Mouse (Mus musculus): ENCODE results near the gene Sh3tc1.

The Sh3tc1 gene

DNA sequence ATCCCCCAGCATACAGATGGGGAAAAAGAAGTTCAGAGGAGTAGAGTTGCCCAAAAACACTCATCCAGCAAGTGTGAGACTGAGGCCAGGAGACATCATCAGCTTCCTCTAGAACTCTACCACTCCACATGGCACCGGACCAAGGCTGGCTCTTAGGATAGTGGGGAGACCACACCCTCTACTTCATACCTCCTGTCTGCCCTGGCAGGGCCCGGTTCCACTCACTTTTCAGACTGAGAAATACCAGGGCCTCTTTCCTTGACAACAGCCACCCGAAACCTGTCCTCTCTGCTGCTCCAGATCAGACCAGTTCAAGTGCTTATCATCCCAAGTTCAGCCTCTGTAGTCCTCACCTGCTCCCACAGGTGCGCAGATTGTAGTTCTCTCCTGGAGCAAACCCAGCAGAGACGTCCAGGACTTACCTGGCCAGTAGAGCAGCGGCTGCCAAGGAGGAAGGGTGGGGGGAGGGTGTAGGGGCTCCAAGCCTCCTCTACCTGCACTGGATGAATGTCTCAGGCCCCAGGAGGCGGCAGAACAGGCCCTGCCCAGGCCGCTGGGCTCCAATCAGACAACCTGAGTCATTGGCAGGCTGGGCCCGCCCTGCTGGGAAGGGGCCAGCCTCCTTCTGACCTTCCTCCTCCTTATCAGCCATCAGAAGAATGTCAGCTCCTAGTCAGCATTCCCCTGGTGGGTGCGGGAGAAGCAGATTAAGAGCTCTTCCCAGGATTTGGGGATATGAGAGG lies at the start of gene Sh3tc1:
Sh3tc1 (minus strand) TSS at position 452 of the 743 bp plus-strand sequence.
- in situ Hi-C loops (cut with MseI, MboI): no loop called here

DNA sequence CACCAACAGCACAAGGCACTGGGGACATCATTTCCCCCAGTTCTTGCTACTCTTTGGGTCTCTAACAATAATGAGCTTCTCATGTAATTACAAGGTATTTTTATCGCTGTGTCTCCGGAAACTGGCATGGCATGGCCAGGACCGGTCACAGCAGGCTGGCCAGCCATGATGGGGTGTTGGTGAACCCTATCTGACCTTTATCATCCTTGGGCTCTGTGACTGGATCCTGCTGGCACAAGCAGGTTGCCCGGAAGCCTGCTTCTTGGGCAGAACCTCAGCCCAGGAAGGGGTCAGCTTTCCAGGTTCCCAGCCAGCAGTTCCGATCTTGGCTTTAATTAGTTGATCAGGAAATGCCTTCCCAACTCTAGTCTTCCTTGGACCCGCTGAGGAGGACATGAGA lies 48.9 kb upstream of the Sh3tc1 start:
- in situ Hi-C loops (cut with MseI, MboI): no loop called here

DNA sequence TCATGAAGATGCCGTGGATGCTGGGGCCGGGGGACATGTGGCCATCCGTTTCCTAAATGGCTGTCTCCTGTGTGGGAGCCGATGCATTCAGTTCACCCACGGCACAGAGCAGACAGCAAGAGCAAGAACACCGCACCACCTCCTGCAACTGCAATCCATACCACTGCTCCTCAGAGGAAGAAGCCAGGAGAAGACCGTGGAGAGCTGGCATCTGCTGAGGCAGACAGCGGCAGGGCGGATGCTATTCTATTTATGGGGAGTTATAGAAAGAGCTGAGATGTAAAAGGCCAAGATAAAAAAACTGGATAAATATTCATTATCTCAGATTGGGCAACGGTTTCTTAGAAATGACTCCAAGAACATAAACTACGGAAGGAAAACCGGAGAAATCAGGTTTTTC lies 48.1 kb upstream of the Sh3tc1 start:
- in situ Hi-C loops (cut with MseI, MboI): no loop called here

DNA sequence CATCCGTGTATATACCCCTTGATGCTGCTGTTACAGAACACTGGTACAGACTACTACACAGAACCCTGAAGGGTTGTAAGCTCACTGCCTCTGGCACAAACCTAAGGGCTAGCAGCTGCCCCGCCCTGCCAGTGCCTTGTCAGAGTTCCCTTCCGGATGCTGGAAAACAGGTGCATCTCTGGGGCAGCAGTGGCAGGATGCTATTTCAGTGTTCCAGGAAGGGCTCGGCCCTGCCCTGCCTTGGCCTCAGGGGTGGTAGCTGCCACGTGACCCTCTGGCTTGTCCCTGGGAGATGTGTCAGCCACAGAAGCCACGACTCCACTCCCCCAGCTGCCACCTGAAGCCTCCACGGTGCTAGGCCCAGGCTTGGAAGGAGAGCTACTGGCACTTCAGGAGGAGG lies 46.1 kb upstream of the Sh3tc1 start:
- in situ Hi-C loops (cut with MseI, MboI): no loop called here

DNA sequence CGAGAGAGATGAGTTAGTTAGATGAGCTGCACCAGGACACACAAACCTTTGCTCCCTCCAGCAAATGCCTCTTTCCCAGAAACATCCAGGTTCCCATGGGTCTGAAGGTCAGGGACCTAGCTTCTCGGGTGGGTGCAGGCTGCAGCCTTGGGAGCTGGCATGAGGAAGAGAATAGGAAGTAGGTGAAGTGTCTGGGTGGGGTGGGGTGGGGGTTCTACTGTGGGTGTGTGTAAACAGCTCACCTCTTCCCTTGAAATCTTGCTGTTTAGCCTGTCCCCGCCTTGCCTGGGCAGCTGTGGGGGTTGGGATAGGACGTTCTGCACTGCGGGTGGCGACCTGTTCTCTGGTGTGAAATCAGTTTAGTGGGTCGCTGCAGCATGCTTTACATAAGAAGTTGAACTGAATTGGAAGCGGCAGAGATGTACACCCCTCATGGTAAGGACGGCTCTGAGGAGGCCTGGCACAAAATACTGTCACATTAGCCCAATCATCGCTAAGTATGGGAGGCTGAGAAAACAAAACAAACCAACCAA lies 42.9 kb upstream of the Sh3tc1 start:
- in situ Hi-C loops (cut with MseI, MboI): no loop called here

DNA sequence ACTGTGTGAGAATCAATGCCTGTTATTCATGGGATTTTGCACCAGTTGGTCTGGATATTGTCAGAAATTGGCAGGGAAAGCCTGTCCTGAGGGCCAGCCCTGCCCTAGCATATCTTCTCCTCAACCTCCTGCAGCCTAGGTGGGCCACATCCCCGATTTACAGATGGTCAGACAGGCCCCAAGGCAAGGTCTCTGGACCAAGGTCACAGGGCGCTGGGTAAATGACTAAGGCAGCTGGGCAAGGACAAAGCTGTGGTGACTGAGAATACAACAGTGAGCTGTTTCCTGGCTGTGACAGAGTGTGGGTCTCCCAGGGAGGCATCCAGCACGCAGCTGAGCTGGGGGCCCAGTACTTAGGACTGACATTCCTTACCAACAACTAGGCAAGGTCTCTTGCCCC lies 41.3 kb upstream of the Sh3tc1 start:
- in situ Hi-C loops (cut with MseI, MboI): no loop called here

DNA sequence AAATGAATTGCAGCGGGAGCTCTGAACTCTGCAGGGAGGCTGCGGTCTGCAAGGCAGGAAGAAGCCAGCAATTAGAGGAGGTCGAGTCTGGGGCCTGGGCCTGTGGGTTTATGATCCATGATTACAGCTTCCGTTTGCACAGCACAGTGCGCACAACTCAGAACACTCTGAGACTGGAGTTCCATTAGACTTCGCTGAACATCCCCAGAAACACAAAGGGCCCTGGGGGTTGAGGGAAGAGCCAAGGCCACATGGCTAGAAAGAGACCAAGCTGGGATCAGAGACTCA lies 34.3 kb upstream of the Sh3tc1 start:
- in situ Hi-C loops (cut with MseI, MboI): no loop called here

DNA sequence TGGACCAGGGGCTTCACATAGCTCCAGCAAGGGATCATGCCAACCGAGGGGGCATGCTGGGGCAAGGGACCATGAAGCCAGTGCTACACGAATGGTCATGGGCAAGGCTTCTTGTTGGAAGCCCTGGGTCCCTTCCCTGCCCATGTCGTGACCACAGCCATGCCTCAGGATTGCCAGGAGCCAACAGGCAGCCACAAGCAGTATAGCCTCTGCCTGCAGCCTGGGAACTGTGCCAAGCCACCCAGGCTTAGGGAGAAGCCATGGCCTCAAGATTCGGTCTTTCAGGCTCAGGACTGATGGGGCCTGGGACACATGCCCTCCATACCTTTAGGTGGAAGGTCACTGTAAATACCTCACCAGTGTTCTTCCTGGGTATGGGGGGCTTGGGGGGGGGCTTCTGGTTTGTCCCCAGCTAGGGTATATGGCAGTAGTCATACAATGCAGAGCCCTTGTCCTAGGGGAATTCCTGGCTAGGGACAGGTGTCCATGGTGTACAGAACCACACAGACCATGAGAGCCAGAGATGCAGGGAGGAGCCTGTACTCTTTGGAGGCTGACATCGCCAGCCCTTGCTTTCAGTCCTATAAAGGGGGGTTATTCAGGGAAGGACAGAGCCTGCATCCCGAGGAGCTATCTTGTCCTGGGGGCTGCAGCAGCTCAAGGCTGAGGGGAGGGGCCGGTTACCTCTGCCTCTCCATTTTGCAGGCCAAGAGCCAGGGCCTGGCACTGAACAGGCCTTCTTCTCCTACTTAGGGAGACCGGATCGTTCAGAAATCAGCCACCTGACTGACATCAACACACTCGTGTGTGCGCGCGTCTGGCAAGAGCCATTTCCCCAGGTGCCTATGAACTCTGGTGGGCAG lies 33.7 kb upstream of the Sh3tc1 start:
- in situ Hi-C loops (cut with MseI, MboI): no loop called here

DNA sequence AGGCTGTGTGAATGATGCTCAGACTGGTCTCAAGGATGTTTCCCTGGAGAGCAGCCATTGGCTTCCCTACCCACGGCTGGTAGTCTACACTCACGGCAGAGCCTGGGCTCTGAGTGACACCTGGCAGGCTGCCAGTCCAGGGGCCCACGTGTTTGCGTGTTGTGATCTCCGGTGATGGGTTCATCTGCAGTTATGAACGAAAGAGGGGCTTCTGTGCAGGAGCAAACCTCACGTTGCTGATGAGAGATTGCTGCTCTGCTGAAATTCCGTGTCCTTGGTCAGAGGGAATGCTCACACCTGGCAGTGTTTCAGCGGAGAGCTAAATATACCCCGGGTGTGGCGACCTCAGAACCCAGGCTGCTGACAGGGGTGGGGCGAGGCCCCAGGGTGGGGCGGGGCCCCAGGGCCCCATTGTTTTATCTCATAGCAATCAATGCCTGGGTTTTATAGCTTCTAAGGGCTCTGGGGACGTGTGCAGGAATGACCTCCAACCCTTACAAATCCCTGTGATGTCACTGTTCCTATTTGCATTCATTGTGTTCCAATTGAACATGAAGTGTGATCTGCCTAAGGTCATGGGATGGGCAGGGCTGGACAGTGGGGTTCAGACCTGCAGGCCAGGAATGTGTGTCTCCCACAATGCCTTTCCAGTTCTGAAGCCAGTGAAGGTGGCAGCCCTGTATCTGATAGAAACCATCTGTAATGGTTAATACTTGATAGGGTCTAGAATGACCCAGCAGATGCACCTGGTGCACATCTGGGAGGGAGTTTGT lies 31.3 kb upstream of the Sh3tc1 start:
- in situ Hi-C loops (cut with MseI, MboI): no loop called here

DNA sequence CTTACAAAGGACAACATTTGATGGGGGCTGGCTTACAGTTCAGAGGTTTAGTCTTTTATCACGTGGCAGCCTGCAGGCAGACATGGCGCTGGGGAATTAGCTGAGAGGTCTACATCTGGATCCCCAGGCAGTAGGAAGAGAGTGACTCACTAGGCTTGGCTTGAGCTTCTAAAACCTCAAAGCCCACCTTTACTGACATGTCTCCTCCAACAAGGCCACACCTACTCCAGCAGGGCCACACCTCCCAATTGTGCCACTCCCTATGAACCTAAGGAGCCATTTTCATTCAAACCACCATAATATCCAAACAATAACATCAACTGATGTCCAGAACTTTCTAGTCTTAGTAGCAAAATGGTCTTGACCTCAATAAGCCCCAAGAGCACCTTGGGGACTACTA lies 30.5 kb upstream of the Sh3tc1 start:
- in situ Hi-C loops (cut with MseI, MboI): no loop called here

DNA sequence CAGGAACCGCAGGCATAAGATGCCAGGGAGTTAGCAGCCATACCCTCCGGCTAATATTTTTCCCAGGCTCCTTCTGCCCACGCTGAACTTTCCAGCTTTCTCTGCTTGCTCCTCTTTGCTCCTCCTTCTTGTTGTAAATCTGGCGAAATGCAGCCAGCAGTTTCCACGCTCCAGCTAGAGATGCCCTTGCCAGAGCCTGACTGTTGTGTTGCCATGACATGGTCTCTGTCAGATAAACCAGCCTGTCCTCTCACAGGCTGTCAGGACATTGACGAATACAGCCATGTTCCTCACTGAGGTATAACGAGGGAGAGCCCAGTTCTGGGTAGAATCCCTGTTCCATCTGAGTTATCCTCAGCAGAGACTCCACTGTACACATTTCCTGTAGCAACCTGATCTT lies 29.2 kb upstream of the Sh3tc1 start:
- in situ Hi-C loops (cut with MseI, MboI): no loop called here

DNA sequence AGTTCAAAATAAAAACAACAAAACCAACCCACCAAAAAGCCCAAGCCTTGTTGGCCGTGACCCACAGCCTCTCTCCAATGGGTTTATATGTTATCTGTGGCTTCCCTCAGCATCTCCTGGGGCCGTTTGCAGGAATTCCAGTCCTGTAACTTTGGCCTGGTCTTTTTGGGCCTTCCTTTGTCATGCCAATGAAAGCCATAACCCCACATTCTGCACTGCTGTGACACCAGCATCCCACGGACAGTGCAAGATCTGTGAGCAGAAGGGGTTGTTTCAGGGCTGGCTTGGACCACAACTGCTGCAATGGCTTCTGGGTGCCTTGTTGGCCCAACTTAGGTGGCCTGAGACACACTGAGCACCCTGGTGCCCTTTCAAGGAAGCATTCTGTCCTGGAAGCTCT lies 28.7 kb upstream of the Sh3tc1 start:
- in situ Hi-C loops (cut with MseI, MboI): no loop called here

DNA sequence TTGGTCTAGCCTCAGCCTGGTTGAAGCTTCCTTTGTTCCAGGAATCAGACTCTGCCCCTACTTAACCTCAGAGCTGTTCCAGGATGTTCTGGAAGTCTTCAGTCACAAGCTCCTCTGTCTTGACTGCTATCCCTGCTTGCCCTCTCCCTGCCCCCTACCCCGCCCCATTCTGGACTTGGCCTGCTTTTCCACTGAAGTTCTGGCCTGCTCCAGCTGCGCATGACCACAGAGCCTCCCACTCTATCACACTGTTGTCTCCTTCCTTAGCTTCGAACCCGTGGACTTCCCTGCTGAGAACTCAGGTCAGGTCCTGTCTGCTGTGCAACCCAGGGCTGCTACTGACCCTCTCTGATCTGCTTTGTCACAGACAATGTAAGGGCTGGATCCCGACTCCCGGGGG lies 26.1 kb upstream of the Sh3tc1 start:
- in situ Hi-C loops (cut with MseI, MboI): no loop called here

DNA sequence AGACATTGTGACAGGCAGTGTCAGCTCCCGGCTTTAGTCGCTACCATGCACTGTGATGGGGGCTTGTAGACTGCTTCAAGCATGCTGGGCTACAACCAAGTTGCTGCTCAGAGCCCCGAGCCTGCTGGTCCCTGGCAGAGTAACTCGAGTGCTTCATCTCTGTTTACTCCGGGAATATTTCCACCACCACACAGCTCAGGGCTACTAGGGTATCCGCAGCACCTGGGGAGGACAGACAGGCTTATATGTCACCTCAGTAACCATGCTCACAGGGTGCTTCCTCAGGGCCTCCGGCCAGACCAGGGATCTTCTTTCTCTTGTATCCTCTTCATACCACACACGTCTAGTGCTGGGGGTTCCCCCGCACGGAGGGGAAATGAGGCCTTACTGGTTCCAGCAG lies 23.1 kb upstream of the Sh3tc1 start:
- in situ Hi-C loops (cut with MseI, MboI): no loop called here

DNA sequence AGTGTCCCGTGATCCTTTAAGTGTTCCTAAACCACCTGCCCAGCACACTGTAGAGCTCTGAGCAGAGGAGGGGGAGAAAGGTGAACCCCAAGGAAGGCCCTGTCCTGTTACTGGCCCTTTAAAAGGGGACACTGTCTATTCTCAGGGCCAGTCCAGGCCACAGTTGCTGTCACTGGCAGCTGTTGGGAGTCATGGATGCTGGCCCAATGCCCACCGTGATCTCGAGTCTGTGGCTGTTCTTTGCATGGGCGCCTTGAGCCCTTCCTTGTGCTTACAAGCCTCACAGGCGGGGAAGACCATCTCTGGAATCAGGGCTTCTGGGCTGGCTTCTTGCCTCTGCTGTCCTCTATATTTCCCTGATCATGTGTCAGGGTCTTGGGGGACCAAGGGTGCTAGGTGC lies 22.6 kb upstream of the Sh3tc1 start:
- in situ Hi-C loops (cut with MseI, MboI): no loop called here

DNA sequence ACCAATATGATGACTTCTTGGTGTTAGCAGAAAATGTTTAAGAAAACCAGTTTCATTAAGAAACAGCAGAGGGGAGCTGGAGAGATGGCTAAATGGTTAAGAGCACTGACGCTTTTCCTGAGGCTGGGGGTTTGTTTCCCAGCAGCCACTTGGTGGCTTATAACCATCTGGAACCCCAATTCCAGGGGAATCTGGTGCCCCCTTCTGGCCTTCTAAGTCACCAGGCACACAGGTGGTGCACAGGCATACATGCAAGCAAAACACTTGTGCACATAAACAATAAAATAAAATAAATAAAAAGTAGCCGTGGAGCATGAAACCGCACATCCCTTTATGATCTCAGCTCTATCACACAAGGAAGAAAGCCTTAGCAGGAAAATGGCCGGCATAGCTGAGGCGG lies 21.5 kb upstream of the Sh3tc1 start:
- in situ Hi-C loops (cut with MseI, MboI): no loop called here

DNA sequence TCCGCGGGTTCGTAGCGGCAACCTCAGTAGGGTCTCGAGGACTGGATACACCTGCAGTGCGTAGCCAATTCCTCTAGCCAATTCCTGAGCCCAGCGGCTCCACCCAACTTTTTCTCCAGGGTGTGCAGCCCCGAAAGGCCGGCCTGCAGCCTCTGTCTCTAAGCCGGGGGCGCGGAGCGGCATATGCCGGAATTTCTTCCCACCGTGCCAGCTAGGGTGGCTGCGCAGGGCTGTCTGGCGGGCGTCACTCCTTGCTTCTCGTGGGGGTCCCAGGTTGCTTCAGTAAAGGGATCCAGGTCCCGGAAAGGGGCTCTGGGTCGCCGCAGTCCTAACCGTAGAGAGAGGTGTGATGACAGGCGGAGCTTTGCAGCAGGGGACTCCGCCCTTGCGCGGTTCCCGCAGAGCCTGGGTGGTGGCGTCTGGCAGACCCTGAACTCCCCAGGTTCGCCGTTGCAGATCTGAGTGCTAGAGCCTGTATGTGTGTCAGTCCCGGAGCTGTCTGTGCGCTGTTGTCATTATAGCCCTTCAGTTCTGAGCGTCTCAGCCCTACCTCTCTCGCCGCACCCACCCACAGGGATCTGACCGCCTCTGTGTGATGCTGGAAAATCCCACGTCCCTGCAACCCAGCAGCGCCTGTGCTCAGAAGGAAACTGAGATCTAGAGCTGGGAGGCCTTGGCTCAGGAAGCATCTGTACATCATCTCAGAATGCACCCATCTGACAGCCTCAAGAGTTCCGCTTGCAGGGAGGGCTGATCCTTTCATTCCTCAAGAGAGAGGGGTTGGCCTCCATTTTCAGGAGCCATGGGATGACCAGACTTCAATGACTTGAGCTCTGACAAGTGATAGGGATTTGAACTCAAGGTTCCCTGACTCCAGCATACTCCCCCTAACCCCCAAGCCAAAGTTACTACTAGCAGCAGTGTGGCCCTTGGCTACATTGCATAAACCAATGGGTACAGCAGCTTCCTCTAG lies 18.6 kb upstream of the Sh3tc1 start:
- in situ Hi-C loops (cut with MseI, MboI): loop anchor here in 1 of 2 experiments (5.0 kb wide), 1 partner anchor 46 kb away; no protein-coding TSS in a partner anchor

DNA sequence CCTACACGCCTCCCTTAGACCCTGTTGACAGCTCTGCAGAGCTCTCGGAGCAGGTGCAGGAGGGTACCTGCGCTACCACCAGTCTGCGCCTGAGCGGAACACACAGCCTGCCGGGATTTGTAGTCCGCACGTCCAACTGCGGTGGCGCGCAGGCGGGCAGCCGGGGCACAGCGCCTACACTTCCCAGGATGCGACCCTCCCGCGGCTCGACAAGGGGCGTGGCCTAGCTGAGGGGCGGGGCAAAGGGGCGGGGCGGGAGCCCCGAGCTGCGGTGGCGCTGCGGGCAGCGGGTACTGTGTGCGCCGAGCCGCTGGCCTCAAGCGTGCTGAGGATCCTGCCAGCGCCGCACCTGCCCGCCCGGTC lies 17.8 kb upstream of the Sh3tc1 start, which contains the start of gene Ablim2:
Ablim2 (plus strand) TSS at position 242 of the 363 bp plus-strand sequence.
- in situ Hi-C loops (cut with MseI, MboI): loop anchor here in 1 of 2 experiments (5.0 kb wide), 1 partner anchor 45 kb away; no protein-coding TSS in a partner anchor

DNA sequence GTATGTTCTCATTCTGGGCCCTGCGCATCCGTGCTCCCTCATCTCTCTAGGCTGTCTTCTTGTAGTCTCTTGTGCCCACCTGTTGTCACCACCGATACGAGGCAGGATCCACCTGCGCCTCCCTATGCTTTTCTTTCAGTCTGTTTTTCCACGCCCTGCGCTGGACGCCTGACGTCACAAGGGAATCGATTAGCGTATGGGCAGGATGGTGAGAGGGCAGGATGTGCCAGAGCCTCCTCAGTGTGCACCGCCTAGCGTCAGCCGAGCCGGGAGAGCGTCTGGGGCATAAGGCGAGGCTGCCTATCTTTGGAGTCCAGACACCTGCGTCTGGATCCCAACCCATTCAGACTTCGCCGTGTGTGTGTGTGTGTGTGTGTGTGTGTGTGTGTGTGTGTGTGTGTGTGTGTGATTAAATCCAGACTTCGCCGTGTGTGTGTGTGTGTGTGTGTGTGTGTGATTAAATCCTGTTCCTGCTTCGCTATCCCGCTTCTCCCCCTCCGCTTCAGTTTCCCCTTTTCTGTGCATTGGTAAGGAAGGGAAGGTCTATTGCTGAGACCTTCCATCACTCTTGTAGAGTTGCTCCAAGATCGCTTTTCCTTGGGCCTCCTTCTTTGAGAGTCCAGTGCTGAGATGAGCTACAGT lies 17.3 kb upstream of the Sh3tc1 start:
- in situ Hi-C loops (cut with MseI, MboI): loop anchor here in 1 of 2 experiments (5.0 kb wide), 1 partner anchor 45 kb away; no protein-coding TSS in a partner anchor

DNA sequence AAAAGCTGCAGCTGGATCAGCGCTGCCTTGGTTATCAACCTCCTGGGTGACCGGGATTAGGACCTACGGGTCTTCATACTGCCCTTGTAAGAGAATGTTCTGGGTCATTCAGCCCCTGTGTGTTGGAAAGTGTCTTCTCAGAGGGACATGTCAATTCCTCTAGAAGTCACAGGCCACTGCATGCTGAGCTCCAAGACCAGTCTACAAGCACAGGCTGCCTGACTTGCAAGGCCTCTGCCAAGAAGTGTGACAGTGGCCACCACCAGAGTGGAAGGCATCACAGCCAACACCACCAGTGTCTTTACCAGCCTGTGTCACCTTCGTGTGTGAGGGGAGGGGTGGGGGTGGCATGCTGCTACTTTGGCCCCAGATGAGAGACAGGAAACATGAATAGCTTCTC lies 16.2 kb upstream of the Sh3tc1 start:
- in situ Hi-C loops (cut with MseI, MboI): loop anchor here in 1 of 2 experiments (5.0 kb wide), 1 partner anchor 44 kb away; no protein-coding TSS in a partner anchor
